Mouse (Mus musculus) megakaryocyte, embryonic 14.5 days (primary cell): ENCODE measurements around the gene Nab2.

Experiments used
- FLI1 ChIP-seq: IDR thresholded peaks from 2 replicates; pipeline ENCODE4 v1.6.1; 2012; ENCODE audit warnings: low read length, inconsistent platforms, mixed read lengths
- GATA1 ChIP-seq: IDR thresholded peaks from 3 replicates; pipeline ENCODE4 v1.6.1; 2012; ENCODE audit warnings: mixed read lengths, low read length, inconsistent platforms, borderline replicate concordance

DNA sequence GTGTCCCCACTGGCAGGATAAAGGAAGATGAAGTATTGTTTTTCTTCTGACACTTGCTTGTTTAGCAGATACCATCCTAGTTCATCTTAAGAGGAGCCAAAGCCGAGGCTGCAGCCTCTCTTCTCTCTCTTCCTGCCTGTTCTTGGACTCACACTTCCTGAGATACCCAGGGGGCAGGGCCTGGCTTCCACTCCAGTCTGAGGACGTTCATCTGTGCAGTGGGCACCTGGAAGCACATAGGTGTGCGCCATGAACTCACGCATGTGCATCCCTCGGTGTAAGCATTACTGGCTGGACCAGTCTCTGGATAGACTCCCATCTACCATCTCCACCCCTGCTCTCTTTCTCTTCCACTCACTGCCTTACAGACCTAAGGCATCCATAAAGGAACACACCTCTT, 27.9 kb downstream of the Nab2 start:
- TF ChIP-seq GATA1 = no peak
- TF ChIP-seq FLI1 = no peak
